Mouse (Mus musculus) cerebellum, adult 9-11 months (tissue): ENCODE measurements around the gene Atad5.

Experiments used
- DNase-seq: peaks from one replicate; pipeline ENCODE4 v3.0.0; 2022

Atad5 gene

GRCm38 (mm10) chr11:80183705-80184255, 94.6 kb downstream of the Atad5 start, which contains the start of gene Rnf135:
Gene Rnf135, plus strand, starts transcription at chr11:80183851.
- DNase-seq: peak; percentile 91

- no peak for DNase-seq
These were observed 95.4 kb downstream of the Atad5 start for GRCm38 (mm10) chr11:80184531-80185071.
